Comparison of ENCODE assay signal across 13 mouse cellular contexts in genomic region chr1:19881193-19881592, GRCm38 (mm10).
A peak's percentile ranks its signal among the peaks of the same experiment; 100 is the strongest.
DNase-seq lines count a peak whose midpoint lies in the region; ATAC-seq and TF ChIP-seq lines count a peak whose summit lies in the region.
"Had no signal": no experiment of that assay in that cellular context is flagged by ENCODE, and none has a peak within 500 bp of the region (broad histone marks: within the 10 kb centered on the region; RNA-seq: fewer than 3 reads in every experiment).

No protein-coding gene starts in this region.

- WGBS in embryonic facial prominence, embryonic 10.5 days, result 51% methylated on average over 8 of the region's 8 CpGs
- whole genome bisulfite sequencing in hindbrain, embryonic 12.5 days, result 46% methylated on average over 8 of the region's 8 CpGs
- WGBS in thymus, adult 2 months, result 87% methylated on average over 8 of the region's 8 CpGs

- no peaks in the 10 kb centered on the region for H3K4me1 ChIP-seq in embryonic facial prominence, embryonic 10.5 days
- peaks cover 4% of the 10 kb centered on the region; the same call in 1 of the 2 replicates for H3K4me1 ChIP-seq in hindbrain, embryonic 12.5 days
- no peaks in the 10 kb centered on the region for H3K4me1 ChIP-seq in thymus, adult 2 months (replicated peaks; ENCODE audit: control insufficient read depth, insufficient read depth, low read length)
- H3K4me1 ChIP-seq: heart, embryonic 13.5 days had no signal

- no peak overlapping the region for H3K27ac ChIP-seq in embryonic facial prominence, embryonic 10.5 days (replicated peaks)
- H3K27ac ChIP-seq in hindbrain, embryonic 12.5 days, result no peak overlapping the region
- no peak overlapping the region for H3K27ac ChIP-seq in thymus, adult 2 months (ENCODE audit: control insufficient read depth, insufficient read depth, low read length)
- H3K27ac ChIP-seq: heart, embryonic 13.5 days; kidney, postnatal 0 days; liver, embryonic 14.5 days had no signal

- H3K9me3 ChIP-seq in embryonic facial prominence, embryonic 10.5 days, result no peaks in the 10 kb centered on the region
- H3K9me3 ChIP-seq in hindbrain, embryonic 12.5 days (replicated peaks), result no peaks in the 10 kb centered on the region
- H3K9me3 ChIP-seq: heart, embryonic 13.5 days had no signal

- H3K4me3 ChIP-seq in embryonic facial prominence, embryonic 10.5 days, result no peak overlapping the region
- H3K4me3 ChIP-seq in hindbrain, embryonic 12.5 days, result no peak overlapping the region
- no peak overlapping the region for H3K4me3 ChIP-seq in thymus, adult 2 months (ENCODE audit: control insufficient read depth, insufficient read depth, low read length)
- H3K4me3 ChIP-seq: heart, embryonic 13.5 days had no signal

- no peaks in the 10 kb centered on the region for H3K36me3 ChIP-seq in embryonic facial prominence, embryonic 10.5 days (replicated peaks)
- H3K36me3 ChIP-seq in hindbrain, embryonic 12.5 days, result no peaks in the 10 kb centered on the region
- no peaks in the 10 kb centered on the region for H3K36me3 ChIP-seq in thymus, adult 2 months (ENCODE audit: control insufficient read depth, insufficient read depth, low read length)
- H3K36me3 ChIP-seq: heart, embryonic 13.5 days had no signal

- DNase-seq in layer of hippocampus, postnatal 10 days (ENCODE audit: low spot score in 2 of 2), result peak; percentile 7 to 16
- DNase-seq in layer of hippocampus, adult 18-20 months (ENCODE audit: low spot score in 2 of 2), result no peak
- peak; percentile 14 for DNase-seq in embryonic facial prominence, embryonic 10.5 days (ENCODE audit: low spot score)
- peak; percentile 22 for DNase-seq in neural tube, embryonic 10.5 days (ENCODE audit: extremely low spot score, low spot score)
- DNase-seq in thymus, adult 2 months, result no peak
- no peak for DNase-seq in right cerebral cortex, adult 18-20 months
- DNase-seq: adrenal gland, postnatal 14 days; layer of hippocampus, adult 9-11 months; lung, postnatal 14 days had no signal

- peak overlapping the region; percentile 31 for H3K4me2 ChIP-seq in hindbrain, embryonic 12.5 days (replicated peaks)
- H3K4me2 ChIP-seq: heart, embryonic 13.5 days had no signal

- no peak for TF ChIP-seq CTCF in thymus, adult 2 months (IDR thresholded peaks at IDR 0.05; ENCODE audit: borderline replicate concordance, control insufficient read depth, extremely low read depth, insufficient read depth, low read length, poor library complexity)

- TF ChIP-seq POLR2A in thymus, adult 2 months (IDR thresholded peaks at IDR 0.05; ENCODE audit: control insufficient read depth, extremely low read depth, insufficient read depth, low read length, poor library complexity), result no peak

- ATAC-seq in hindbrain, embryonic 12.5 days (ENCODE audit: low FRiP score), result peak; percentile 73; the same call in 1 of the 2 replicates

- no peak overlapping the region for H3K9ac ChIP-seq in hindbrain, embryonic 12.5 days
- H3K9ac ChIP-seq: heart, embryonic 13.5 days; liver, embryonic 14.5 days had no signal

- H3K27me3 ChIP-seq in embryonic facial prominence, embryonic 10.5 days (replicated peaks; ENCODE audit: low read depth, poor library complexity, severe bottlenecking), result no peaks in the 10 kb centered on the region
- H3K27me3 ChIP-seq in hindbrain, embryonic 12.5 days, result no peaks in the 10 kb centered on the region
- no peaks in the 10 kb centered on the region for H3K27me3 ChIP-seq in thymus, adult 2 months (ENCODE audit: control insufficient read depth, insufficient read depth, low read length)
- H3K27me3 ChIP-seq: heart, embryonic 13.5 days had no signal

Comparison
In these comparisons a context has a peak if more than half of its experiments do, and no peak if none do; other contexts are left out.
1. DNase-seq: peak in layer of hippocampus, postnatal 10 days (2 of 2), embryonic facial prominence, embryonic 10.5 days (single experiment) and neural tube, embryonic 10.5 days (single experiment); none in layer of hippocampus, adult 18-20 months (0 of 2), thymus, adult 2 months (single experiment) and right cerebral cortex, adult 18-20 months (single experiment).